8 mouse cellular contexts compared by ENCODE assay signal in genomic region chr10:127617294-127617693, GRCm38 (mm10). TPM values are rescaled to one million over a fixed set of nuclear protein-coding genes. Genes with fewer than 3 reads are reported as not detected.
A peak's percentile ranks its signal among the peaks of the same experiment; 100 is the strongest.
DNase-seq lines count a peak whose midpoint lies in the region; ATAC-seq lines count a peak whose summit lies in the region.

No protein-coding gene starts in this region.

- peaks cover 2% of the 10 kb centered on the region; the same call in 1 of the 2 replicates for H3K27me3 ChIP-seq in heart, embryonic 15.5 days
- no peaks in the 10 kb centered on the region for H3K27me3 ChIP-seq in embryonic facial prominence, embryonic 15.5 days
- peaks cover 71% of the 10 kb centered on the region for H3K27me3 ChIP-seq in liver, embryonic 15.5 days

- no peak for DNase-seq in heart, postnatal 4 days
- peak; percentile 77 for DNase-seq in brain, adult 2 months (ENCODE audit: low read depth, low spot score)
- no peak for DNase-seq in natural killer cell, adult 2 months (ENCODE audit: low spot score in 2 of 2)
- DNase-seq in right cerebral cortex, postnatal 14 days, result no peak
- DNase-seq in adipocyte (ENCODE audit: low spot score), result no peak

- WGBS in heart, embryonic 15.5 days, result 49% methylated on average over 4 of the region's 4 CpGs
- WGBS in embryonic facial prominence, embryonic 15.5 days, result 36% methylated on average over 4 of the region's 4 CpGs
- 32% methylated on average over 4 of the region's 4 CpGs for WGBS in liver, embryonic 15.5 days (ENCODE audit: insufficient replicate concordance)

- no peaks in the 10 kb centered on the region for H3K36me3 ChIP-seq in heart, embryonic 15.5 days
- H3K36me3 ChIP-seq in embryonic facial prominence, embryonic 15.5 days, result peaks cover 8% of the 10 kb centered on the region
- no peaks in the 10 kb centered on the region for H3K36me3 ChIP-seq in liver, embryonic 15.5 days (replicated peaks)

- peak overlapping the region; percentile 16; the same call in 1 of the 2 replicates for H3K27ac ChIP-seq in heart, embryonic 15.5 days
- H3K27ac ChIP-seq in embryonic facial prominence, embryonic 15.5 days (replicated peaks), result peak overlapping the region; percentile 98
- H3K27ac ChIP-seq in liver, embryonic 15.5 days (replicated peaks), result peak overlapping the region; percentile 33; the same call in 1 of the 2 replicates

- no peak overlapping the region for H3K4me2 ChIP-seq in heart, embryonic 15.5 days
- H3K4me2 ChIP-seq in embryonic facial prominence, embryonic 15.5 days (replicated peaks), result peak overlapping the region; percentile 80
- H3K4me2 ChIP-seq in liver, embryonic 15.5 days, result peak overlapping the region; percentile 6; the same call in 1 of the 2 replicates

- no peak overlapping the region for H3K9ac ChIP-seq in heart, embryonic 15.5 days
- H3K9ac ChIP-seq in embryonic facial prominence, embryonic 15.5 days, result no peak overlapping the region
- no peak overlapping the region for H3K9ac ChIP-seq in liver, embryonic 15.5 days

- ATAC-seq in heart, embryonic 15.5 days (replicated peaks; ENCODE audit: insufficient number of reproducible peaks, insufficient read depth, low FRiP score, low read depth), result no peak
- ATAC-seq in embryonic facial prominence, embryonic 15.5 days (ENCODE audit: insufficient number of reproducible peaks, low FRiP score, low TSS enrichment, low read depth), result no peak
- ATAC-seq in liver, embryonic 15.5 days (ENCODE audit: insufficient read depth), result no peak

- no peaks in the 10 kb centered on the region for H3K9me3 ChIP-seq in heart, embryonic 15.5 days (replicated peaks)
- H3K9me3 ChIP-seq in embryonic facial prominence, embryonic 15.5 days (replicated peaks), result no peaks in the 10 kb centered on the region
- H3K9me3 ChIP-seq in liver, embryonic 15.5 days (replicated peaks), result no peaks in the 10 kb centered on the region

- no peak overlapping the region for H3K4me3 ChIP-seq in heart, embryonic 15.5 days
- peak overlapping the region; percentile 8; the same call in 1 of the 2 replicates for H3K4me3 ChIP-seq in embryonic facial prominence, embryonic 15.5 days (replicated peaks)
- H3K4me3 ChIP-seq in liver, embryonic 15.5 days (replicated peaks), result no peak overlapping the region

- H3K4me1 ChIP-seq in heart, embryonic 15.5 days (replicated peaks), result peaks cover 70% of the 10 kb centered on the region
- H3K4me1 ChIP-seq in embryonic facial prominence, embryonic 15.5 days, result peaks cover 85% of the 10 kb centered on the region
- peaks cover 60% of the 10 kb centered on the region for H3K4me1 ChIP-seq in liver, embryonic 15.5 days (replicated peaks)

RNA-seq across cellular contexts. Expression of gene Lrp1, which starts 3.7 kb away (rescaled TPM):
- polyA plus RNA-seq in heart, embryonic 15.5 days (2015; fragmentation: Nextera tagmentation; extraction: Ambion mirVana), result 31.2 and 43.1 TPM in 2 replicates
- total RNA-seq in heart, postnatal 4 days (2021), result 10 to 100 TPM; 68.8 to 73.0 TPM
- 161 and 163 TPM in 2 replicates for polyA plus RNA-seq in embryonic facial prominence, embryonic 15.5 days (2015; fragmentation: Nextera tagmentation; extraction: Ambion mirVana)
- polyA plus RNA-seq in liver, embryonic 15.5 days (2015; fragmentation: Nextera tagmentation; extraction: Ambion mirVana), result 23.2 and 31.1 TPM in 2 replicates

RNA-seq across cellular contexts. Expression of gene Stat6, which starts 25.5 kb away (rescaled TPM):
- polyA plus RNA-seq in heart, embryonic 15.5 days (2015; fragmentation: Nextera tagmentation; extraction: Ambion mirVana), result 26.2 and 33.5 TPM in 2 replicates
- total RNA-seq in heart, postnatal 4 days (2021), result 10 to 100 TPM; 41.7 to 42.1 TPM
- polyA plus RNA-seq in embryonic facial prominence, embryonic 15.5 days (2015; fragmentation: Nextera tagmentation; extraction: Ambion mirVana), result 35.3 and 36.2 TPM in 2 replicates
- 14.3 and 15.6 TPM in 2 replicates for polyA plus RNA-seq in liver, embryonic 15.5 days (2015; fragmentation: Nextera tagmentation; extraction: Ambion mirVana)

RNA-seq across cellular contexts. Expression of gene Nemp1, which starts 49.4 kb away (rescaled TPM):
- 7.8 and 8.9 TPM in 2 replicates for polyA plus RNA-seq in heart, embryonic 15.5 days (2015; fragmentation: Nextera tagmentation; extraction: Ambion mirVana)
- total RNA-seq in heart, postnatal 4 days (2021), result 1 to 10 TPM; 8.9 TPM
- polyA plus RNA-seq in embryonic facial prominence, embryonic 15.5 days (2015; fragmentation: Nextera tagmentation; extraction: Ambion mirVana), result 10.1 and 11.3 TPM in 2 replicates
- 5.3 and 5.7 TPM in 2 replicates for polyA plus RNA-seq in liver, embryonic 15.5 days (2015; fragmentation: Nextera tagmentation; extraction: Ambion mirVana)

RNA-seq across cellular contexts. Expression of gene Nab2, which starts 51.1 kb away (rescaled TPM):
- 10.9 and 14.9 TPM in 2 replicates for polyA plus RNA-seq in heart, embryonic 15.5 days (2015; fragmentation: Nextera tagmentation; extraction: Ambion mirVana)
- total RNA-seq in heart, postnatal 4 days (2021), result 10 to 100 TPM; 13.5 to 14.9 TPM
- 30.8 and 33.2 TPM in 2 replicates for polyA plus RNA-seq in embryonic facial prominence, embryonic 15.5 days (2015; fragmentation: Nextera tagmentation; extraction: Ambion mirVana)
- polyA plus RNA-seq in liver, embryonic 15.5 days (2015; fragmentation: Nextera tagmentation; extraction: Ambion mirVana), result 2.9 and 3.5 TPM in 2 replicates

Comparison
In these comparisons a context has a peak if more than half of its experiments do, and no peak if none do; other contexts are left out.
1. H3K27ac ChIP-seq: peak in every context shown above with its lines; median percentile 98 in embryonic facial prominence, embryonic 15.5 days; 33 in liver, embryonic 15.5 days; 16 in heart, embryonic 15.5 days.